Mouse (Mus musculus): ENCODE results near the gene Elane.

DNA sequence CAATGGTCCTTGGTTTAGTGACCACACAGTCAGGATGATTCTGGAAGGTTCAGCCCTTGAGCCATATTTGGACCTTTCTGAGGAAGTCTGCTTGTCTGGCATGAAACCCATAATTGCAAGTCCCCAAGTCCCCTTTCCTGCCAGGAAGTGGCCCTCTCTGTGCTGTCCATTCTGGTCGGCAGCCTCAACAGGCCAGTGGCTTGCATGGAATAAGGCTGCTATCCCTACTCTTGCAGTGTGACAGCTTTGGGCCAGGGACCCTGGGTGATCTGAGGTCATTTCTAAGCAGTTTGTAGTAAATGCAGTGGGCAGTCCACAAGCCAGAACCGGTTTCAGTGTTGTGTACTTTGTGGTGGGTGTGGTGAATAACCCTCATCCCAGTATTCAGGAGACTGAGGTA lies 47.9 kb upstream of the Elane start:
- TF ChIP-seq POLR2A (IDR thresholded peaks at IDR 0.05; ENCODE audit: low read depth, low read length), result no peak
- no peak for TF ChIP-seq CTCF (IDR thresholded peaks at IDR 0.05; ENCODE audit: extremely low read depth, insufficient read depth, insufficient read length, insufficient replicate concordance)
